Mouse (Mus musculus): ENCODE results near the gene Zfp617. TPM values are rescaled to one million over a fixed set of nuclear protein-coding genes. Genes with fewer than 3 reads are reported as not detected.
"Not testable (repeated sequence)": the region's sequence is repeated elsewhere in the genome, so short reads cannot be mapped to it uniquely, and the experiment has no call there.

The Zfp617 gene
- total RNA-seq, 2 experiments from 2014 or later: 18.9 to 19.8 TPM

- DNase-seq (ENCODE audit: low spot score): no peak
These were observed 43.2 kb downstream of the Zfp617 start for GRCm38 (mm10) chr8:71951436-71952161.

GRCm38 (mm10) chr8:71952489-71952888 lies 44.1 kb downstream of the Zfp617 start:
- no peak for DNase-seq (ENCODE audit: low spot score)

- DNase-seq (ENCODE audit: low spot score): not testable (repeated sequence)
These were observed 44.7 kb downstream of the Zfp617 start for GRCm38 (mm10) chr8:71952961-71953700.

- DNase-seq (ENCODE audit: low spot score): no peak
These were observed 46.2 kb downstream of the Zfp617 start for GRCm38 (mm10) chr8:71954666-71955065.

GRCm38 (mm10) chr8:71960483-71960882 lies 52.0 kb downstream of the Zfp617 start:
- no peak for DNase-seq (ENCODE audit: low spot score)

GRCm38 (mm10) chr8:71961796-71962195 lies 53.4 kb downstream of the Zfp617 start:
- no peak for DNase-seq (ENCODE audit: low spot score)

GRCm38 (mm10) chr8:71964051-71964450 lies 55.6 kb downstream of the Zfp617 start:
- DNase-seq (ENCODE audit: low spot score): no peak

GRCm38 (mm10) chr8:71965166-71965565 lies 56.7 kb downstream of the Zfp617 start:
- no peak for DNase-seq (ENCODE audit: low spot score)

GRCm38 (mm10) chr8:71966411-71966810 lies 58.0 kb downstream of the Zfp617 start:
- DNase-seq (ENCODE audit: low spot score): no peak

- no peak for DNase-seq (ENCODE audit: low spot score)
These were observed 58.8 kb downstream of the Zfp617 start for GRCm38 (mm10) chr8:71967261-71967660.

GRCm38 (mm10) chr8:71968100-71968499 lies 59.7 kb downstream of the Zfp617 start:
- no peak for DNase-seq (ENCODE audit: low spot score)

GRCm38 (mm10) chr8:71968636-71969035 lies 60.2 kb downstream of the Zfp617 start:
- no peak for DNase-seq (ENCODE audit: low spot score)

- peak; percentile 14 for DNase-seq (ENCODE audit: low spot score)
These were observed 63.5 kb downstream of the Zfp617 start for GRCm38 (mm10) chr8:71971945-71972344.

GRCm38 (mm10) chr8:71974211-71974610 lies 65.8 kb downstream of the Zfp617 start:
- no peak for DNase-seq (ENCODE audit: low spot score)

GRCm38 (mm10) chr8:71981032-71981431 lies 72.6 kb downstream of the Zfp617 start:
- no peak for DNase-seq (ENCODE audit: low spot score)

GRCm38 (mm10) chr8:71981456-71981855 lies 73.0 kb downstream of the Zfp617 start:
- no peak for DNase-seq (ENCODE audit: low spot score)

Other genes starting within 250 kb of the Zfp617 start
- gene Unc13a, start 236.9 kb upstream of the Zfp617 start, total RNA-seq (2021): not detected
- gene Jak3, start 232.3 kb upstream of the Zfp617 start, total RNA-seq (2021): 1 to 10 TPM; 1.4 to 2.2 TPM
- under 1 TPM; 0.78 TPM for gene Insl3, start 219.4 kb upstream of the Zfp617 start, total RNA-seq (2021)
- gene B3gnt3, start 206.8 kb upstream of the Zfp617 start, total RNA-seq (2021): 1 to 10 TPM; 1.7 to 2.4 TPM
- gene Fcho1, start 182.9 kb upstream of the Zfp617 start, total RNA-seq (2021): not detected
- 1 to 10 TPM; 1.9 to 2.1 TPM for gene Zfp709, start 26.6 kb upstream of the Zfp617 start, total RNA-seq (2021)
- 1 to 10 TPM; 2.9 to 3.5 TPM for gene Zfp882, start within 50 bp of the Zfp617 start, total RNA-seq (2021)
- 1 to 10 TPM; 2.6 to 4.0 TPM for gene Zfp961, start 42.4 kb downstream of the Zfp617 start, total RNA-seq (2021)
- under 1 TPM; 0.23 to 0.38 TPM for gene Cyp4f18, start 101.0 kb downstream of the Zfp617 start, total RNA-seq (2021)
- gene Olfr372, start 132.6 kb downstream of the Zfp617 start, total RNA-seq (2021): not detected
- gene Olfr373, start 174.5 kb downstream of the Zfp617 start, total RNA-seq (2021): not detected
- gene Olfr374, start 198.4 kb downstream of the Zfp617 start, total RNA-seq (2021): not detected
- gene Tpm4, start 226.3 kb downstream of the Zfp617 start, total RNA-seq (2021): 10 to 100 TPM; 23.8 to 42.5 TPM